Mouse (Mus musculus) lung, postnatal 0 days (tissue): ENCODE data around the gene Osbpl9. TPM values are rescaled to one million over a fixed set of nuclear protein-coding genes. Genes with fewer than 3 reads are reported as not detected.

Source experiments
- ATAC-seq: fragments of 200-750 bp; cut with Nextera tagmentation; 2 replicates; pipeline ENCODE4 v1.8.0; 2017; ENCODE audit warnings: moderate library complexity
- DNase-seq: peaks from one replicate; pipeline ENCODE4 v3.0.0-alpha.2; 2016; ENCODE audit warnings: low spot score
- H3K27ac ChIP-seq: fragments of 300-500 bp; sonication (generic); 2 replicates; pipeline ENCODE4 v1.5.1; 2014; ENCODE audit warnings: antibody characterized with exemption, mild to moderate bottlenecking, low read length, mixed read lengths
- H3K27me3 ChIP-seq: fragments of 300-500 bp; sonication (generic); replicated peaks from 2 replicates; pipeline ENCODE4 v1.6.1; 2014; ENCODE audit warnings: low read length, mixed read lengths; ENCODE audit not compliant: insufficient read depth
- H3K36me3 ChIP-seq: fragments of 300-500 bp; sonication (generic); 2 replicates; pipeline ENCODE4 v1.6.1; 2014; ENCODE audit warnings: low read length, mixed read lengths; ENCODE audit not compliant: insufficient read depth
- H3K4me1 ChIP-seq: fragments of 300-500 bp; sonication (generic); 2 replicates; pipeline ENCODE4 v1.6.1; 2014; ENCODE audit warnings: antibody characterized with exemption, low read depth, low read length, mixed read lengths; ENCODE audit not compliant: insufficient read depth
- H3K4me2 ChIP-seq: fragments of 300-500 bp; sonication (generic); replicated peaks from 2 replicates; pipeline ENCODE4 v1.6.1; 2014; ENCODE audit warnings: low read depth, mild to moderate bottlenecking, low read length, moderate library complexity, mixed read lengths
- H3K4me3 ChIP-seq: fragments of 300-500 bp; sonication (generic); 2 replicates; pipeline ENCODE4 v1.5.1; 2014; ENCODE audit warnings: low read depth, low read length
- H3K9ac ChIP-seq: fragments of 300-500 bp; sonication (generic); replicated peaks from 2 replicates; pipeline ENCODE4 v1.6.1; 2014; ENCODE audit warnings: low read depth, mild to moderate bottlenecking
- H3K9me3 ChIP-seq: fragments of 300-500 bp; sonication (generic); 2 replicates; pipeline ENCODE4 v1.6.1; 2016; ENCODE audit warnings: low read length, mixed read lengths
- CTCF ChIP-seq: IDR thresholded peaks from 2 replicates; pipeline ENCODE4 v1.5.1; 2016; ENCODE audit warnings: antibody characterized with exemption, mild to moderate bottlenecking
- EP300 ChIP-seq: IDR thresholded peaks from 2 replicates; pipeline ENCODE4 v1.6.1; 2016; ENCODE audit warnings: antibody characterized with exemption, mild to moderate bottlenecking, control low read depth
- WGBS: fragments of 180-500 bp; shearing (Covaris S2); extraction: QIAGEN DNeasy Blood & Tissue Kit; methylation state at CpG from one replicate; pipeline ENCODE4 v1.1.7; 2014; 5-methylcytosine and 5-hydroxymethylcytosine counted together
- polyA plus RNA-seq: library from polyadenylated mRNA; unstranded; fragments of >200 nt; fragmentation: Nextera tagmentation; extraction: Ambion mirVana; gene quantifications from 2 replicates; pipeline ENCODE4 v1.2.1, GENCODE M21; 2015

The Osbpl9 gene
- polyA plus RNA-seq, 1 experiment from 2014 or later: 98.5 TPM

- no peak overlapping the region for H3K9ac ChIP-seq
- no peaks in the 10 kb centered on the region for H3K9me3 ChIP-seq
- H3K4me3 ChIP-seq: no peak overlapping the region
- H3K27me3 ChIP-seq: no peaks in the 10 kb centered on the region
- WGBS: 64% methylated on average over 1 of the region's 1 CpGs
- DNase-seq (no peak), ATAC-seq (no peak)
- TF ChIP-seq CTCF (no peak), EP300 (no peak)
- H3K4me2 ChIP-seq: no peak overlapping the region
- no peaks in the 10 kb centered on the region for H3K36me3 ChIP-seq
- peaks cover 34% of the 10 kb centered on the region for H3K4me1 ChIP-seq
- H3K27ac ChIP-seq: no peak overlapping the region
Observed at GRCm38 (mm10) chr4:109114308-109114707, 87.8 kb downstream of the Osbpl9 start.

GRCm38 (mm10) chr4:109112915-109113505, 89.1 kb downstream of the Osbpl9 start:
- Histone ChIP-seq H3K4me2 (peak overlapping the region; percentile 37), H3K27ac (peak overlapping the region; percentile 84), H3K36me3 (no peaks in the 10 kb centered on the region), H3K9me3 (no peaks in the 10 kb centered on the region), H3K4me1 (peaks cover 29% of the 10 kb centered on the region), H3K27me3 (no peaks in the 10 kb centered on the region), H3K4me3 (no peak overlapping the region), H3K9ac (no peak overlapping the region)
- ATAC-seq (peak; percentile 59), DNase-seq (peak; percentile 81)
- TF ChIP-seq EP300 (no peak), CTCF (no peak)
- WGBS: 45% methylated on average over 7 of the region's 7 CpGs

- no peak overlapping the region for H3K4me2 ChIP-seq
- DNase-seq (no peak), ATAC-seq (no peak)
- TF ChIP-seq CTCF: no peak
- TF ChIP-seq EP300: no peak
- no peaks in the 10 kb centered on the region for H3K27me3 ChIP-seq
- H3K4me1 ChIP-seq: peaks cover 29% of the 10 kb centered on the region
- no peak overlapping the region for H3K9ac ChIP-seq
- WGBS: 81% methylated on average over 2 of the region's 2 CpGs
- no peaks in the 10 kb centered on the region for H3K9me3 ChIP-seq
- no peak overlapping the region for H3K27ac ChIP-seq
- H3K4me3 ChIP-seq: no peak overlapping the region
- H3K36me3 ChIP-seq: no peaks in the 10 kb centered on the region
Observed at GRCm38 (mm10) chr4:109110978-109111377, 91.1 kb downstream of the Osbpl9 start.

- WGBS: 90% methylated on average over 10 of the region's 10 CpGs
- Histone ChIP-seq H3K36me3 (no peaks in the 10 kb centered on the region), H3K4me3 (no peak overlapping the region), H3K9me3 (no peaks in the 10 kb centered on the region), H3K9ac (no peak overlapping the region), H3K4me1 (peaks cover 20% of the 10 kb centered on the region), H3K27me3 (no peaks in the 10 kb centered on the region), H3K27ac (no peak overlapping the region), H3K4me2 (no peak overlapping the region)
- ATAC-seq (no peak), DNase-seq (no peak)
- TF ChIP-seq CTCF (no peak), EP300 (no peak)
Observed at GRCm38 (mm10) chr4:109109686-109110085, 92.4 kb downstream of the Osbpl9 start.

GRCm38 (mm10) chr4:109109012-109109411, 93.1 kb downstream of the Osbpl9 start:
- H3K4me2 ChIP-seq: no peak overlapping the region
- DNase-seq: no peak
- TF ChIP-seq CTCF (no peak), EP300 (no peak)

GRCm38 (mm10) chr4:109106594-109106993, 95.5 kb downstream of the Osbpl9 start:
- no peak overlapping the region for H3K27ac ChIP-seq
- no peaks in the 10 kb centered on the region for H3K9me3 ChIP-seq
- no peak overlapping the region for H3K4me2 ChIP-seq
- H3K4me1 ChIP-seq: no peaks in the 10 kb centered on the region; the same call in 1 of the 2 replicates
- H3K27me3 ChIP-seq: no peaks in the 10 kb centered on the region
- no peak overlapping the region for H3K4me3 ChIP-seq
- TF ChIP-seq CTCF (no peak), EP300 (no peak; the same call in 1 of the 2 replicates)
- no peak overlapping the region for H3K9ac ChIP-seq
- DNase-seq (no peak), ATAC-seq (no peak)
- H3K36me3 ChIP-seq: no peaks in the 10 kb centered on the region

More at GRCm38 (mm10) chr4:109109012-109109411, 93.1 kb downstream of the Osbpl9 start:
- no peak overlapping the region for H3K27ac ChIP-seq
- H3K9me3 ChIP-seq: no peaks in the 10 kb centered on the region
- 83% methylated on average over 6 of the region's 6 CpGs for WGBS
- H3K4me1 ChIP-seq: peaks cover 15% of the 10 kb centered on the region
- H3K27me3 ChIP-seq: no peaks in the 10 kb centered on the region
- H3K4me3 ChIP-seq: no peak overlapping the region
- H3K9ac ChIP-seq: no peak overlapping the region
- ATAC-seq: no peak
- H3K36me3 ChIP-seq: no peaks in the 10 kb centered on the region

- DNase-seq (peak; percentile 53), ATAC-seq (peak; percentile 59)
- 50% methylated on average over 3 of the region's 3 CpGs for WGBS
Observed at GRCm38 (mm10) chr4:109106034-109106433, 96.0 kb downstream of the Osbpl9 start.

More at GRCm38 (mm10) chr4:109106034-109106433, 96.0 kb downstream of the Osbpl9 start:
- no peak overlapping the region for H3K9ac ChIP-seq
- H3K4me3 ChIP-seq: no peak overlapping the region
- TF ChIP-seq CTCF (no peak), EP300 (no peak)
- H3K36me3 ChIP-seq: 0 out of 2 replicates have a peak, but pooled peaks cover 5% of the 10 kb centered on the region
- H3K27ac ChIP-seq: no peak overlapping the region
- H3K4me1 ChIP-seq: no peaks in the 10 kb centered on the region; the same call in 1 of the 2 replicates
- H3K27me3 ChIP-seq: no peaks in the 10 kb centered on the region
- no peaks in the 10 kb centered on the region for H3K9me3 ChIP-seq
- H3K4me2 ChIP-seq: no peak overlapping the region
